In genomic region chr1:62770576-62770975, GRCm38 (mm10) we compare ENCODE assay signal across 17 mouse cellular contexts.
DNase-seq lines count a peak whose midpoint lies in the region; ATAC-seq lines count a peak whose summit lies in the region.
"Had no signal": no experiment of that assay in that cellular context is flagged by ENCODE, and none has a peak within 500 bp of the region (broad histone marks: within the 10 kb centered on the region; RNA-seq: fewer than 3 reads in every experiment).

No protein-coding gene starts in this region.

- H3K4me1 ChIP-seq in heart, embryonic 12.5 days (replicated peaks), result peaks cover 21% of the 10 kb centered on the region
- peaks cover 87% of the 10 kb centered on the region for H3K4me1 ChIP-seq in embryonic facial prominence, embryonic 13.5 days

- 71% methylated on average over 4 of the region's 4 CpGs for WGBS in heart, embryonic 12.5 days
- 65% methylated on average over 4 of the region's 4 CpGs for whole genome bisulfite sequencing in embryonic facial prominence, embryonic 13.5 days

- DNase-seq in heart, postnatal 4 days, result peak; percentile 25
- peak; percentile 33 for DNase-seq in NIH3T3 (ENCODE audit: low read depth)
- peak; percentile 34 for DNase-seq in lung, postnatal 25 days (ENCODE audit: low spot score)
- DNase-seq in layer of hippocampus, adult 18-20 months (ENCODE audit: low spot score in 2 of 2), result no peak
- DNase-seq in Muller cell, postnatal 12 days (ENCODE audit: inconsistent ontology term), result no peak
- no peak for DNase-seq in urinary bladder, adult 2 months (ENCODE audit: low spot score)
- DNase-seq: cerebellum, adult 2 months; gastrocnemius, adult 2 months; kidney, adult 9 months; liver, embryonic 13.5 days had no signal

- no peak for ATAC-seq in heart, embryonic 12.5 days (ENCODE audit: insufficient number of reproducible peaks, low FRiP score)
- no peak for ATAC-seq in embryonic facial prominence, embryonic 13.5 days (ENCODE audit: insufficient number of reproducible peaks, insufficient read depth, low FRiP score, low TSS enrichment, low read depth)
- ATAC-seq: forebrain, embryonic 16.5 days; midbrain, embryonic 16.5 days had no signal

- no peak overlapping the region for H3K4me2 ChIP-seq in heart, embryonic 12.5 days
- no peak overlapping the region for H3K4me2 ChIP-seq in embryonic facial prominence, embryonic 13.5 days
- H3K4me2 ChIP-seq: liver, embryonic 13.5 days; neural tube, embryonic 12.5 days had no signal

- H3K27me3 ChIP-seq in heart, embryonic 12.5 days (replicated peaks), result no peaks in the 10 kb centered on the region
- H3K27me3 ChIP-seq in embryonic facial prominence, embryonic 13.5 days, result no peaks in the 10 kb centered on the region
- H3K27me3 ChIP-seq: liver, embryonic 13.5 days; neural tube, embryonic 12.5 days had no signal

- no peak overlapping the region for H3K9ac ChIP-seq in heart, embryonic 12.5 days
- no peak overlapping the region for H3K9ac ChIP-seq in embryonic facial prominence, embryonic 13.5 days
- H3K9ac ChIP-seq: liver, embryonic 13.5 days; neural tube, embryonic 12.5 days had no signal

- no peak overlapping the region for H3K27ac ChIP-seq in heart, embryonic 12.5 days (ENCODE audit: poor library complexity, severe bottlenecking)
- peak overlapping the region; percentile 78 for H3K27ac ChIP-seq in embryonic facial prominence, embryonic 13.5 days
- H3K27ac ChIP-seq: heart, embryonic 10.5 days; liver, embryonic 13.5 days; neural tube, embryonic 12.5 days had no signal

- no peaks in the 10 kb centered on the region for H3K36me3 ChIP-seq in heart, embryonic 12.5 days
- peaks cover 58% of the 10 kb centered on the region for H3K36me3 ChIP-seq in embryonic facial prominence, embryonic 13.5 days
- H3K36me3 ChIP-seq: liver, embryonic 13.5 days had no signal

- no peaks in the 10 kb centered on the region for H3K9me3 ChIP-seq in heart, embryonic 12.5 days (replicated peaks)
- H3K9me3 ChIP-seq in embryonic facial prominence, embryonic 13.5 days, result no peaks in the 10 kb centered on the region
- H3K9me3 ChIP-seq: heart, embryonic 10.5 days; liver, embryonic 13.5 days; megakaryocyte, embryonic 14.5 days; neural tube, embryonic 12.5 days had no signal

- H3K4me3 ChIP-seq in heart, embryonic 12.5 days, result no peak overlapping the region
- H3K4me3 ChIP-seq in embryonic facial prominence, embryonic 13.5 days, result no peak overlapping the region
- H3K4me3 ChIP-seq: gastrocnemius, adult 2 months; heart, embryonic 10.5 days; liver, embryonic 13.5 days; megakaryocyte, embryonic 14.5 days; neural tube, embryonic 12.5 days had no signal

Comparison
In these comparisons a context has a peak if more than half of its experiments do, and no peak if none do; other contexts are left out.
1. DNase-seq: peak in heart, postnatal 4 days (single experiment), NIH3T3 (single experiment) and lung, postnatal 25 days (single experiment); none in layer of hippocampus, adult 18-20 months (0 of 2), Muller cell, postnatal 12 days (single experiment) and urinary bladder, adult 2 months (single experiment).